Mouse (Mus musculus): ENCODE measurements around the gene Pkp3. TPM values are rescaled to one million over a fixed set of nuclear protein-coding genes. Genes with fewer than 3 reads are reported as not detected.
A peak's percentile ranks its signal among the peaks of the same experiment; 100 is the strongest.

Pkp3 gene
- polyA plus RNA-seq, 1 experiment from 2014 or later, result 24.6 TPM

GRCm38 (mm10) chr7:141079481-141080449 is 1.7 kb downstream of the Pkp3 start:
- peak overlapping the region; percentile 42 for H3K4me3 ChIP-seq (replicated peaks)
- H3K4me1 ChIP-seq (replicated peaks), result peaks cover 8% of the 10 kb centered on the region; the same call in 1 of the 2 replicates
- peak overlapping the region; percentile 78 for H3K27ac ChIP-seq
- no peaks in the 10 kb centered on the region for H3K27me3 ChIP-seq (replicated peaks)
- peak overlapping the region; percentile 51 for H3K4me2 ChIP-seq (replicated peaks)
- WGBS, result 19% methylated on average over 34 of the region's 34 CpGs
- no peaks in the 10 kb centered on the region for H3K36me3 ChIP-seq
- H3K9me3 ChIP-seq, result no peaks in the 10 kb centered on the region
- peak overlapping the region; percentile 62 for H3K9ac ChIP-seq
- peak; percentile 94 for ATAC-seq

GRCm38 (mm10) chr7:141087894-141088293 is 9.9 kb downstream of the Pkp3 start:
- Histone ChIP-seq H3K27ac (no peak overlapping the region), H3K4me2 (replicated peaks) (no peak overlapping the region), H3K4me1 (replicated peaks) (peaks cover 13% of the 10 kb centered on the region), H3K27me3 (replicated peaks) (peaks cover 11% of the 10 kb centered on the region), H3K9me3 (no peaks in the 10 kb centered on the region), H3K36me3 (no peaks in the 10 kb centered on the region), H3K4me3 (replicated peaks) (no peak overlapping the region), H3K9ac (no peak overlapping the region)
- 23% methylated on average over 8 of the region's 8 CpGs for WGBS
- no peak for ATAC-seq

GRCm38 (mm10) chr7:141088473-141088872 is 10.5 kb downstream of the Pkp3 start:
- Histone ChIP-seq H3K36me3 (no peaks in the 10 kb centered on the region), H3K27ac (no peak overlapping the region), H3K9ac (no peak overlapping the region), H3K4me2 (replicated peaks) (no peak overlapping the region), H3K4me3 (replicated peaks) (no peak overlapping the region), H3K4me1 (replicated peaks) (peaks cover 15% of the 10 kb centered on the region), H3K27me3 (replicated peaks) (peaks cover 11% of the 10 kb centered on the region), H3K9me3 (no peaks in the 10 kb centered on the region)
- no peak for ATAC-seq
- 19% methylated on average over 18 of the region's 18 CpGs for WGBS

GRCm38 (mm10) chr7:141090228-141090627 is 12.2 kb downstream of the Pkp3 start:
- H3K9ac ChIP-seq, result no peak overlapping the region
- H3K4me1 ChIP-seq (replicated peaks), result peaks cover 29% of the 10 kb centered on the region
- H3K4me3 ChIP-seq (replicated peaks), result no peak overlapping the region
- no peak for ATAC-seq
- no peak overlapping the region for H3K4me2 ChIP-seq (replicated peaks)
- 68% methylated on average over 8 of the region's 8 CpGs for WGBS
- no peak overlapping the region for H3K27ac ChIP-seq
- no peaks in the 10 kb centered on the region for H3K36me3 ChIP-seq
- no peaks in the 10 kb centered on the region for H3K9me3 ChIP-seq
- H3K27me3 ChIP-seq (replicated peaks), result peaks cover 11% of the 10 kb centered on the region

- no peaks in the 10 kb centered on the region for H3K36me3 ChIP-seq
- ATAC-seq, result peak; percentile 93
- H3K4me2 ChIP-seq (replicated peaks), result peak overlapping the region; percentile 56
- H3K4me1 ChIP-seq (replicated peaks), result peaks cover 36% of the 10 kb centered on the region
- H3K9me3 ChIP-seq, result no peaks in the 10 kb centered on the region
- 10% methylated on average over 37 of the region's 37 CpGs for WGBS
- peak overlapping the region; percentile 36; the same call in 1 of the 2 replicates for H3K27ac ChIP-seq
- peak overlapping the region; percentile 14 for H3K4me3 ChIP-seq (replicated peaks)
- H3K9ac ChIP-seq, result 0 out of 2 replicates have a peak overlapping the region, but pooled peaks have one; percentile 23
- H3K27me3 ChIP-seq (replicated peaks), result peaks cover 11% of the 10 kb centered on the region
Measured at GRCm38 (mm10) chr7:141092051-141092735, 14.2 kb downstream of the Pkp3 start.

- Histone ChIP-seq H3K4me1 (replicated peaks) (peaks cover 36% of the 10 kb centered on the region), H3K4me2 (replicated peaks) (no peak overlapping the region), H3K9me3 (no peaks in the 10 kb centered on the region), H3K4me3 (replicated peaks) (no peak overlapping the region), H3K27me3 (replicated peaks) (0 out of 2 replicates have a peak, but pooled peaks cover 3% of the 10 kb centered on the region), H3K9ac (no peak overlapping the region), H3K27ac (no peak overlapping the region), H3K36me3 (no peaks in the 10 kb centered on the region)
- no peak for ATAC-seq
- WGBS, result 66% methylated on average over 6 of the region's 6 CpGs
Measured at GRCm38 (mm10) chr7:141093950-141094349, 15.9 kb downstream of the Pkp3 start.

GRCm38 (mm10) chr7:141094487-141095205 is 16.6 kb downstream of the Pkp3 start:
- H3K4me3 ChIP-seq (replicated peaks), result no peak overlapping the region
- no peaks in the 10 kb centered on the region for H3K36me3 ChIP-seq
- no peaks in the 10 kb centered on the region for H3K27me3 ChIP-seq (replicated peaks)
- ATAC-seq, result no peak
- H3K9ac ChIP-seq, result no peak overlapping the region
- 52% methylated on average over 14 of the region's 15 CpGs for WGBS
- H3K4me2 ChIP-seq (replicated peaks), result 0 out of 2 replicates have a peak overlapping the region, but pooled peaks have one; percentile 9
- H3K4me1 ChIP-seq (replicated peaks), result peaks cover 37% of the 10 kb centered on the region
- H3K9me3 ChIP-seq, result no peaks in the 10 kb centered on the region
- no peak overlapping the region for H3K27ac ChIP-seq

- 74% methylated on average over 6 of the region's 6 CpGs for WGBS
- H3K9me3 ChIP-seq, result no peaks in the 10 kb centered on the region
- H3K9ac ChIP-seq, result no peak overlapping the region
- H3K4me3 ChIP-seq (replicated peaks), result no peak overlapping the region
- peaks cover 42% of the 10 kb centered on the region for H3K4me1 ChIP-seq (replicated peaks)
- no peaks in the 10 kb centered on the region for H3K36me3 ChIP-seq
- no peak for ATAC-seq
- H3K27ac ChIP-seq, result peak overlapping the region; percentile 27; the same call in 1 of the 2 replicates
- H3K4me2 ChIP-seq (replicated peaks), result peak overlapping the region; percentile 30; the same call in 1 of the 2 replicates
- H3K27me3 ChIP-seq (replicated peaks), result peaks cover 4% of the 10 kb centered on the region
Measured at GRCm38 (mm10) chr7:141096021-141096420, 18.0 kb downstream of the Pkp3 start.

GRCm38 (mm10) chr7:141096649-141097056 is 18.6 kb downstream of the Pkp3 start:
- Histone ChIP-seq H3K4me1 (replicated peaks) (peaks cover 42% of the 10 kb centered on the region), H3K27ac (peak overlapping the region; percentile 27; the same call in 1 of the 2 replicates), H3K4me3 (replicated peaks) (no peak overlapping the region; the same call in 1 of the 2 replicates), H3K9me3 (no peaks in the 10 kb centered on the region), H3K9ac (no peak overlapping the region), H3K4me2 (replicated peaks) (peak overlapping the region; percentile 30; the same call in 1 of the 2 replicates), H3K36me3 (no peaks in the 10 kb centered on the region), H3K27me3 (replicated peaks) (peaks cover 4% of the 10 kb centered on the region)
- WGBS, result 34% methylated on average over 6 of the region's 6 CpGs
- no peak for ATAC-seq

- no peak overlapping the region for H3K4me2 ChIP-seq (replicated peaks)
- no peaks in the 10 kb centered on the region for H3K9me3 ChIP-seq
- no peak overlapping the region for H3K4me3 ChIP-seq (replicated peaks)
- H3K27me3 ChIP-seq (replicated peaks), result peaks cover 4% of the 10 kb centered on the region
- ATAC-seq, result no peak
- no peak overlapping the region for H3K9ac ChIP-seq
- H3K4me1 ChIP-seq (replicated peaks), result peaks cover 39% of the 10 kb centered on the region
- no peaks in the 10 kb centered on the region for H3K36me3 ChIP-seq
- no peak overlapping the region for H3K27ac ChIP-seq
- 80% methylated on average over 5 of the region's 5 CpGs for WGBS
Measured at GRCm38 (mm10) chr7:141097177-141097576, 19.2 kb downstream of the Pkp3 start.

- Histone ChIP-seq H3K4me2 (replicated peaks) (peak within 1 kb of the TSS; percentile 88), H3K9me3 (no peaks in the 10 kb centered on the region), H3K27me3 (replicated peaks) (peaks cover 4% of the 10 kb centered on the region), H3K27ac (peak within 1 kb of the TSS; percentile 93), H3K36me3 (no peaks in the 10 kb centered on the region), H3K9ac (peak within 1 kb of the TSS; percentile 53), H3K4me1 (replicated peaks) (peaks cover 18% of the 10 kb centered on the region; the same call in 1 of the 2 replicates), H3K4me3 (replicated peaks) (peak within 1 kb of the TSS; percentile 48)
- ATAC-seq, result peak; percentile 88
- under 1% methylated on average over 56 of the region's 56 CpGs for WGBS
Measured at GRCm38 (mm10) chr7:141099911-141100691, 22.1 kb downstream of the Pkp3 start, which contains the start of gene Sigirr. Gene Sigirr, minus strand, starts transcription at chr7:141100572.

All from intestine, embryonic 15.5 days (tissue).